Mouse (Mus musculus) midbrain, embryonic 16.5 days (tissue): Measurements from ENCODE around the gene Rhobtb1. TPM values are rescaled to one million over a fixed set of nuclear protein-coding genes. Genes with fewer than 3 reads are reported as not detected.
A peak's percentile ranks its signal among the peaks of the same experiment; 100 is the strongest.

ENCODE experiments used
- ATAC-seq: fragments of 200-750 bp; cut with Nextera tagmentation; 2 replicates; pipeline ENCODE4 v1.8.0; 2017; ENCODE audit warnings: moderate TSS enrichment
- H3K27ac ChIP-seq: fragments of 300-500 bp; sonication (generic); 2 replicates; pipeline ENCODE4 v1.5.1; 2014; ENCODE audit warnings: mild to moderate bottlenecking, low read length, mixed read lengths
- H3K27me3 ChIP-seq: fragments of 300-500 bp; sonication (generic); 2 replicates; pipeline ENCODE4 v1.6.1; 2014; ENCODE audit warnings: low read depth, low read length, mixed read lengths; ENCODE audit not compliant: control insufficient read depth, insufficient read depth
- H3K36me3 ChIP-seq: fragments of 300-500 bp; sonication (generic); 2 replicates; pipeline ENCODE4 v1.6.1; 2014; ENCODE audit warnings: mild to moderate bottlenecking, low read length, moderate library complexity, mixed read lengths; ENCODE audit not compliant: control insufficient read depth, insufficient read depth
- H3K4me1 ChIP-seq: fragments of 300-500 bp; sonication (generic); 2 replicates; pipeline ENCODE4 v1.6.1; 2014; ENCODE audit warnings: mild to moderate bottlenecking, low read length, mixed read lengths; ENCODE audit not compliant: control insufficient read depth, insufficient read depth
- H3K4me2 ChIP-seq: fragments of 300-500 bp; sonication (generic); 2 replicates; pipeline ENCODE4 v1.6.1; 2014; ENCODE audit warnings: mild to moderate bottlenecking, low read length, mixed read lengths
- H3K4me3 ChIP-seq: fragments of 300-500 bp; sonication (generic); 2 replicates; pipeline ENCODE4 v1.5.1; 2014; ENCODE audit warnings: low read depth, mild to moderate bottlenecking, low read length, moderate library complexity, mixed read lengths
- H3K9ac ChIP-seq: fragments of 300-500 bp; sonication (generic); 2 replicates; pipeline ENCODE4 v1.6.1; 2014; ENCODE audit warnings: low read depth, low read length, mixed read lengths
- H3K9me3 ChIP-seq: fragments of 300-500 bp; sonication (generic); replicated peaks from 2 replicates; pipeline ENCODE4 v1.6.1; 2014; ENCODE audit warnings: mild to moderate bottlenecking, low read length, mixed read lengths; ENCODE audit not compliant: control insufficient read depth, poor library complexity, severe bottlenecking
- WGBS: fragments of 180-500 bp; shearing (Covaris S2); extraction: QIAGEN DNeasy Blood & Tissue Kit; methylation state at CpG from one replicate; pipeline ENCODE4 v1.1.7; 2014; 5-methylcytosine and 5-hydroxymethylcytosine counted together
- polyA plus RNA-seq: library from polyadenylated mRNA; unstranded; fragments of >200 nt; fragmentation: Nextera tagmentation; extraction: Ambion mirVana; gene quantifications from 2 replicates; pipeline ENCODE4 v1.2.1, GENCODE M21; 2015

The Rhobtb1 gene
- polyA plus RNA-seq, 1 experiment from 2014 or later = 16.9 TPM

DNA sequence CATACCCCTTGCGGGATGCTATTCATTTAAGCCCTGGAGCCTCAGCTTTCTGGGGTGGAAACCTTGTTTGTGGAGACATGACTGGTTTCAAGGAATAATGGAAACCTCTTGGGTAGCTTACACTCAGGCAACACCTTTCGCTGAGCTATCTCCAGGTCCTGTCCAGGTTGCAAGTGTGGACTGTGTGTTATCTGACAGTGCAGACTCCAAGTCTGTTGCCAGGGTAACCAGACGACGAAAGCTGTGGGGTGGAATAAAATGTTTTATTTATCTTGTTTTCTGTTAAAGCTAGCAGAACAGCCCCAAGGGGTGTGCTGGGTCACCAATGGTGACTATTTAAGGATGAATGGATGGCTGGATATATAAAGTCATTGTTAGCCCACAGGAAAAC lies 177.4 kb downstream of the Rhobtb1 start:
- no peak overlapping the region for H3K9ac ChIP-seq
- no peaks in the 10 kb centered on the region for H3K36me3 ChIP-seq
- peaks cover 3% of the 10 kb centered on the region; the same call in 1 of the 2 replicates for H3K4me1 ChIP-seq
- H3K27ac ChIP-seq = peak overlapping the region; percentile 60; the same call in 1 of the 2 replicates
- no peaks in the 10 kb centered on the region for H3K27me3 ChIP-seq
- no peak overlapping the region for H3K4me2 ChIP-seq
- WGBS = 38% methylated on average over 4 of the region's 4 CpGs
- no peaks in the 10 kb centered on the region for H3K9me3 ChIP-seq
- peak; percentile 87 for ATAC-seq
- no peak overlapping the region for H3K4me3 ChIP-seq

DNA sequence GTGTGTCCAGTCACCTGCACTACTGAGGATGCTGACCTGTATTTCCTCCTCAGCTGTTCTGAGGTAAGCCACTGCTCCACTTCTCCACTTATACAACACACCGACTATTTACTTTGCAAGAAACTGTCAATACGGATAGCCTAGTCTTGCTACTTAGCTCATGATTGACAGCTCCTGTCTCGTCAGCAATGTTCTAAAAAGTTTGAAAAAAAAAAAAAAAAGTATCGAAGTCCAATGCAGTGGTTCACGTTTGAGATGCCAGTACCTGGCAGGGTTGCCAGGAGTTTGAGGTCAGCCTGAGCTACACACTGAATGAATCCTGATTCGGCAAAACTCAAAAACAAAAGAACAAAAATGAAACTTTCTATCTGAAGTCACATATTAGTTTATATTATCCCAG lies 180.0 kb downstream of the Rhobtb1 start:
- Histone ChIP-seq H3K27ac (no peak overlapping the region), H3K9me3 (no peaks in the 10 kb centered on the region), H3K36me3 (no peaks in the 10 kb centered on the region), H3K4me3 (no peak overlapping the region), H3K27me3 (no peaks in the 10 kb centered on the region), H3K4me2 (no peak overlapping the region), H3K4me1 (peaks cover 9% of the 10 kb centered on the region), H3K9ac (no peak overlapping the region)
- 84% methylated on average over 6 of the region's 6 CpGs for WGBS
- ATAC-seq = no peak

DNA sequence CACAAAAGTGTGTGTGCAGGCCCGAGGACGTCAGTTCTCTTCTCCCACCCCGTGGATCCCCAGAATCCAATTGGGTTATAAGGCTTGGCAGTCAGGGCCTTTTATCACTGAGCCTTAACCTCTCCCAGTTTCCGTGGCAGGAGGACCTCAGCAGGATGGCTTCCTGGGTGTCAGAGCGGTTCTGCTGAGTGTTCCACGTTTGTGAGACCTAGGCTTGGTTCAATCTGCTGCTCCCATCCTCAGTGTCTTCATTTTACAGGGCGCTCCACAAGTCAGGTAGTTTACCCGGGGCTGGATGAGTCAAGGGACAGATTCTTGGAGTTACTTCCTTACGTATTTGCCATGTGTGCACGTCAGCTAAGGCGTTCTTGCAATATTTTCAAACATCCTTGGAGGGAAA lies 182.0 kb downstream of the Rhobtb1 start:
- no peak overlapping the region for H3K27ac ChIP-seq
- no peak for ATAC-seq
- H3K27me3 ChIP-seq = no peaks in the 10 kb centered on the region
- no peak overlapping the region for H3K9ac ChIP-seq
- no peak overlapping the region for H3K4me2 ChIP-seq
- 91% methylated on average over 11 of the region's 11 CpGs for WGBS
- peaks cover 9% of the 10 kb centered on the region for H3K4me1 ChIP-seq
- no peaks in the 10 kb centered on the region for H3K9me3 ChIP-seq
- no peak overlapping the region for H3K4me3 ChIP-seq
- H3K36me3 ChIP-seq = no peaks in the 10 kb centered on the region

DNA sequence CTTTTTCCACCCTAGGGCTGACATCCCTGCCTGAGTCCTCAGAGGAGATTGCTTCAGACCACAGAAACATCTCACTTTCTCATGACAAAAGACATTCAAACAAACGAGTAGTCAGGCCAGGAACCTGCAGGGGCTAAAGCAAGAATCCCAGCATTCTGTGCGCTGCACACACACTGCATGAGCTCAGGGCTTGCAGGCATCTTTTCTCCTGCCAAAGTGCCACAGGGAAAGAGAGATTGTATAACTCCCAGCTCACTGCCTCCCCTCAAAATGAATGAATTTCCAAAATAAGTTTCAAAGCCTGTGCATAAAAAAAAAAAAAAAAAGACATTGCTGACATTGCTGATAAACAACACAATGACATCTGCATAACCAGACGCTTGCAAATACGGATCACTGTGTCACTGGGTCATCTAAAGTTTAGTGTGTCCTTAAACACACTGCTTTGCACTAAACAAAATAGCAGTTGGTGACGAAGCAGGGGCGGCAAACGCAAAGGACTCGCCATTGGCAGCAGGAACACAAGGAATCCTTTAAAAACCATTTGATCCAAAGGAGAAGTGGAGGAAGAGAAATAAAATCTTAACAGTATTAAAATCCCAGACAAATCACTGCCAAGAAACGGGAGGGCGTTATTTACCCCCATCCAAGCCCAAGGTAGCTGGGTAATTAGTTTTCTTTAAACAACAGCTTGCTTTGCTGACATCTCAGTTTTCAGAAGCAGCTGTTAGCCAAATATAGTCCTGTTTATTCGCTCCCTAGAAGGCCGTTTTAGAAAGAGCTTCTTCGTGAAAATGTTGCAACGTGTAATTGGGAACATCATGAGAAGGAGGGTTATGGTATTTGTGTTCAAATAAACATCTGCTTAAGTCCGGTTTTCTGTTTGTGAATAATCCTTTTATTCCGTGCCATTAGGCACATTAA lies 183.3 kb downstream of the Rhobtb1 start:
- 58% methylated on average over 16 of the region's 16 CpGs for WGBS
- no peak overlapping the region for H3K27ac ChIP-seq
- ATAC-seq = no peak

DNA sequence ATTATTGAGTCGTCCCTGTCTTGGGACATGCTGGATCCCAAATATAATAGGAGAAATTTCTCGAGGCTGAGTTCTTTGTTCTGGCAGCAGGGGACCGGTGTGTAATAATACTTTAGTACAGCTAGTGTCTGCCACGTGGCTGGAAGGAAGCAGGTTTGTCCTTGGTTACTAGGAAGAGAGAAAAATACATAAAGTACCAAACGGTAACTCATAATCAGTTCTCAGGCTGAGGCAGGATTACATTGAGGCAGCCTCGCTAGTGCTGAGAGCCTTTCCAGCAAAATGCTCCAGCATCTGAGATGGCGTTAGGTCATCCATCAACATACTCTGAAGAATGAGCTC lies 183.9 kb downstream of the Rhobtb1 start:
- WGBS = 33% methylated on average over 7 of the region's 7 CpGs
- Histone ChIP-seq H3K36me3 (no peaks in the 10 kb centered on the region), H3K4me1 (peaks cover 6% of the 10 kb centered on the region), H3K4me3 (no peak overlapping the region), H3K27ac (no peak overlapping the region), H3K4me2 (no peak overlapping the region), H3K9ac (no peak overlapping the region), H3K9me3 (no peaks in the 10 kb centered on the region), H3K27me3 (no peaks in the 10 kb centered on the region)
- ATAC-seq = no peak

More for the DNA sequence above, 183.3 kb downstream of the Rhobtb1 start:
- H3K27me3 ChIP-seq = no peaks in the 10 kb centered on the region
- no peak overlapping the region for H3K9ac ChIP-seq
- H3K4me1 ChIP-seq = peaks cover 6% of the 10 kb centered on the region
- H3K36me3 ChIP-seq = no peaks in the 10 kb centered on the region
- H3K4me2 ChIP-seq = no peak overlapping the region
- no peak overlapping the region for H3K4me3 ChIP-seq
- H3K9me3 ChIP-seq = no peaks in the 10 kb centered on the region

DNA sequence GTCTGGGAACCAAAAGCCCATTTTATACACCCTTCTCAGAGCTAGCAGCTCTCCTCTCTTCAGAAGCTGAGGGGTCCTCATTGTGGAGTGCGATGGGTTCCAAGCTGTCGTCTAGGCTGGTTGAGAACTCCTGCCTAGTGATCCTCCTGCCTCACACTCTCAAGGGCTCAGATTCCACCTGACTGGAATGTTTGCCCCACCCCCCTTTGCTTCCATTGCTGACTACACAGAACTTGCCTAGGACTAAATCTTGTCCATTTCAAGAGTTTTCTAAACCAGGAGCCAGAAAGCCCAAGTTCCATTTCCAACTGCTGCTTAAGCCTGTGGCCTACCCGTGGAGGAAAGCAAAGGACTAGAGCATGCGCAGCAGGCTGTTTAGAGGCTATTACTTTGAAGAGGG lies 184.4 kb downstream of the Rhobtb1 start:
- H3K9me3 ChIP-seq = no peaks in the 10 kb centered on the region
- ATAC-seq = no peak
- no peak overlapping the region for H3K9ac ChIP-seq
- no peak overlapping the region for H3K4me3 ChIP-seq
- no peak overlapping the region for H3K27ac ChIP-seq
- H3K36me3 ChIP-seq = no peaks in the 10 kb centered on the region
- H3K4me1 ChIP-seq = peaks cover 6% of the 10 kb centered on the region
- H3K4me2 ChIP-seq = no peak overlapping the region
- no peaks in the 10 kb centered on the region for H3K27me3 ChIP-seq
- WGBS = 77% methylated on average over 4 of the region's 4 CpGs

DNA sequence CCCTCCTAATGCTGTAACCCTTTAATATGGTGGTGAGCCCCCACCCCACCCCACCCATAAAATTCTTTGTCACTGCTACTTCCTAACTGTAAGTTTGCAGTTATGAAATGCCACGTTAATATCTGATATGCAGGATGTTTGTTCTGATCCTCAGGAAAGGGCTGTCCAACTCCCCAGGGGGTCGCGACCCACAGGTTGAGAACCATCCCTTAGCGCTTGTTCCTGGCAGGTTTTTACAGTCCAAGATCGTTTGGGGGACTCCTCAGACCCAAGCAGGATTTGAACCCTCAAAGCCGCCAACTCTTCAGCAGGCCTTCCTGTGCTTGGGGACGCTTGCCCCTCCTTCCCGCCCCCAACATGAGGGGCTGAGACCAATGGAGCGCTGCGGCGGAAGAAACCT lies 185.0 kb downstream of the Rhobtb1 start:
- H3K27me3 ChIP-seq = no peaks in the 10 kb centered on the region
- no peak for ATAC-seq
- no peaks in the 10 kb centered on the region for H3K36me3 ChIP-seq
- WGBS = 94% methylated on average over 11 of the region's 11 CpGs
- no peak overlapping the region for H3K27ac ChIP-seq
- no peak overlapping the region for H3K4me3 ChIP-seq
- no peaks in the 10 kb centered on the region for H3K9me3 ChIP-seq
- H3K4me2 ChIP-seq = no peak overlapping the region
- H3K9ac ChIP-seq = no peak overlapping the region
- H3K4me1 ChIP-seq = peaks cover 6% of the 10 kb centered on the region

DNA sequence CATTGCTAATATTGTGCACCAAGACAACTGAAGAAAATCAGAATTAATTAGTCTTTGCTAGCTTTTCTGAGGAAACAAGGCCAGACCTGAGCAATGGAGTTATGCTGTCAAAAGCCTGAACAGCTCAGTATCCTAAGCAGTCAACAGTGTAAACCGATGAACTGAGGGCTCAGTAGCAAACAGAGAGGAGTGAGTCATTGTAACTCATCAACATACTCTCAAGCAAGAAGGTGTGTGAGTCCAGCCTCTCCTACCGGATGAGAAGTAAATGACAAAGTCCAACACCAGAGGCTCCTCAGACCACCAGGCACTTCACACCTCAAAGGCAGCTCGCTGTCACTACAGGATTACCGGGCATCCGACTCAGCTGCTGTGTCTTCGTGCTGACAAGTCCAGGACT lies 188.8 kb downstream of the Rhobtb1 start:
- Histone ChIP-seq H3K4me2 (no peak overlapping the region), H3K36me3 (no peaks in the 10 kb centered on the region), H3K27ac (no peak overlapping the region), H3K27me3 (no peaks in the 10 kb centered on the region), H3K9ac (no peak overlapping the region), H3K4me3 (no peak overlapping the region), H3K4me1 (peaks cover under 1% of the 10 kb centered on the region; the same call in 1 of the 2 replicates), H3K9me3 (no peaks in the 10 kb centered on the region)
- no peak for ATAC-seq
- 85% methylated on average over 6 of the region's 6 CpGs for WGBS
